Mouse (Mus musculus) naive thymus-derived CD4-positive, alpha-beta T cell, adult 2 months (primary cell): Measurements from ENCODE around the gene Prm3.
"Not testable (repeated sequence)": the region's sequence is repeated elsewhere in the genome, so short reads cannot be mapped to it uniquely, and the experiment has no call there.

Experiments used
- DNase-seq: peaks from one replicate; pipeline ENCODE4 v3.0.0-alpha.2; 2011; ENCODE audit warnings: low read depth

Gene Prm3

DNA sequence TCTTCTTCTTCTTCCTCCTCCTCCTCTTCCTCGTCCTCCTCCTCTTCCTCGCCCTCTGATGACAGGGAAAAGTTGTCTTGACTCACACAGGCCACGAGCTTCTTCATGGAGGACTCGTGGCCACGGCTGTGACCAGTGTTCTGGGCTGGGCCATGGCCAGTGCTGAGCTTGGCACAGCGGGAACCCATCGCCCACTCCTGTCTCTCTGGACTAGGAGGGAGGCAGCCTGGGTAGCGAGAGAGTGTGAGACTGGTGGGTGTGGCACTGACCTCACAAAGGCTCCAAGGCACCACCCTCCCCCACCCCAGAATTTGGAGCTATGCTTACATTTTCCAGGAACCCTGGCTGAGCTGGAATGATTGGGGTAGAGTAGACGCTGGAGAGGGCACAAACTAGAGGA is at the start of gene Prm3:
Gene Prm3 (minus strand): TSS at position 213 of the 400 bp plus-strand sequence.
- DNase-seq: no peak

DNA sequence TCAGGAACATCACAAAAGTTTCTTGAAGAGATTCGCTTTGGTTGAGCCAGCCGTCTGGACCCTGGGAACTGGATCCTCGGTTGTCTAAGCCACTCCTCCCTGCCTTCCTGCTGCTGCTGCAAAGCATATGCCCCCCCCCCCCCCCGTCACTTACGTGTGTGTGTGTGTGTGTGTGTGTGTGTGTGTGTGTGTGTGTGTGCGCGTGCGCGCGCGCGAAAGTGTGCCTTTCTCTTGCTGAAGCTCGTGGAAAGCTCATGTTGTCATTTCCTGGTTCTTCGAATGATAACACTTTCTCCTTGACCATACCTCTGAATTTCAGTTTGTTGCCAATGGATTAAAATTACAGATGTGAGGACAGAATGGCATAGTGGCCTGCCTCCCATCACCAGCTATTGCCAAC is 49.3 kb upstream of the Prm3 start:
- DNase-seq: peak; percentile 67

DNA sequence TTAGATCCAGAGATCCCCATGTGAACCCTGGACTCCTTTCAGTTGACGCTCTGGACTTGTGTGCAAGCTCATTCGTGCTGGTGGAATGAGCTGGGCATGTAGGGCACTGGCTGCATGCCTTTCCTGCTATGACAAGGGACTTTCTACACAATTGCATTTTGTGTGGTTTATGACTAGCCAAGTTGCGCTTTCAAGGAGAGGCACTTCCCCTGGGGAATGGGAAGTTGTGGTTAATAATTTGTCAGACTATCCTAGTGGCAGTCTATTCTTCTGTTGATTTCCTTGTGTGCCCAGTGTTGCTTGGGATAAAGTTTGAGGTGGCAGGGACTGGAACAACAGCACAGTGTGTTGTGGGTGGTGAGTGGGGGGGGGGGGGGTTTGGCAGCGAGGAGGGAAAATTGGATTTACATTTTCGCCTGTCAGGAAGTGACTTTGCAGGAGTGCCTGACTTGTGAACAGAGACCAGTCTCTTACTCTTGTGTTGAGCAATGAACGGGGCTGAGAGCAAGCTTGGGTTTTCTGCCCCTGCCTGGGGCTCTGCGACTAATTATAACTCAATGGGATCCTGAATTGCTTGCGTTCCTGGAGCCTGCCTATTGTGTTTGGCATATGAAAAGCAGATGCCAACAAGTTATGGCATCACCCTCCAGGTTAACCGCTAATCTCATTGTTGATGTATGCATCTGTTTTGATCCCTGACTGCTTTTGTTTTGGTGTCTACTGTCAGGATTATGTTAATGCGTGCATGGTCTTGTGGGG is 48.0 kb upstream of the Prm3 start:
- DNase-seq: peak; percentile 21

DNA sequence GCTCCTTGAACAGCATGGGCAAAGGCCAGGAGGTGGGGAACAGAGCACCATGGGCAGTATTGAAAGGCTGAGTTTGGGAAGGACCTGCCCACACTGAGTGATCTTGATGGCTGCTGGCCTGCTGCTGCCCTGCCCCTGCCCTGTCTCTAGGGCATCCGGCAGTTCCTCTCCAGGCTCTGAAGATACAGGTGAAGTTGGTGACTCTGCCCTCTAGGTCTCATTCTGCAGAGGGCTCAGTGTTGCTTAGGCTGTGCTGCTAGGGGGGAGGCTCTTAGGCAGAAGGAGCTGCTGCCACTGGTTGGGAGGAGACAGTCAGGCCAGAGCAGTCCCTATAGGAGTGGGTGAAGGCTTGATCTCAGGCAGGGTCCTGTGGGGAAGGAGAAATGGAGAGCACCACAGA is 47.2 kb upstream of the Prm3 start:
- DNase-seq: peak; percentile 43

DNA sequence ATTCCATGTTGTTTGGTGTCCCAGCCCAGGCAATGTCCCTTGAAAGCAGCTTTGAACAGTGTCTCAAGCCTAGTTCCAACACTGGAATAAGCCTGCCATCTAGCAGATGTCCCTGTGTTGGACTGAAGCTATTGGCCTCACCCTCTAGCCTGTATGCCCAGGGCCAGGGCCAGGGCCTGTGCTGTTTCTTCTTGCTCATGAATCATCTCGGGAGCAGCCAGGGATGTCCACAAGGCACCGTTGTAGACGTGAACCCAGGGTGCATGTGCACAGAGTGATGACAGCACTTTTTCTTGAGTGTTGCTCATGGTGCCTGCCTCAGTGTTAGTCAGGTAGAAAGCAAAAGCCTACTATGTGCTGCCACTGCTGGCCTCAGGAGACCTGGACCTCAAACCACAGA is 46.5 kb upstream of the Prm3 start:
- DNase-seq: no peak

DNA sequence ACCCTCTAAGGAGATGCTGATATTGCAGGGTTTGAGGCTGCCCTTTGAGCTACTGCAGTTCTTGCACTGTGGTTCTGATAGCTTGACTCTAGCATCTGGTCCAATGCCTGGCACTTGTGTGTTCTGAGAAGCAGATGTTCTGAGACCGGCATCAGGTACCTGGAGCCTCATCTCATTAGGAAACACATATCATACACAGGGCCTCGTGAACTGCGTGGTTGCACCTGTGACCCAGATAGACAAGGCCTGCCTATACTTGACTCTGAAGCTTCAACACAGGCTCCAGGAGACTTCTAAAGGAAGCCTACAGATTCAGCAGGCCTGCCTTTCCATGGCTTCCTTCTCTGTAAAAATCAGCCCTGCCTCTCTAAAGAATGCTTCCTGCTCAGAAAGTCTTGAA is 45.7 kb upstream of the Prm3 start:
- no peak for DNase-seq

DNA sequence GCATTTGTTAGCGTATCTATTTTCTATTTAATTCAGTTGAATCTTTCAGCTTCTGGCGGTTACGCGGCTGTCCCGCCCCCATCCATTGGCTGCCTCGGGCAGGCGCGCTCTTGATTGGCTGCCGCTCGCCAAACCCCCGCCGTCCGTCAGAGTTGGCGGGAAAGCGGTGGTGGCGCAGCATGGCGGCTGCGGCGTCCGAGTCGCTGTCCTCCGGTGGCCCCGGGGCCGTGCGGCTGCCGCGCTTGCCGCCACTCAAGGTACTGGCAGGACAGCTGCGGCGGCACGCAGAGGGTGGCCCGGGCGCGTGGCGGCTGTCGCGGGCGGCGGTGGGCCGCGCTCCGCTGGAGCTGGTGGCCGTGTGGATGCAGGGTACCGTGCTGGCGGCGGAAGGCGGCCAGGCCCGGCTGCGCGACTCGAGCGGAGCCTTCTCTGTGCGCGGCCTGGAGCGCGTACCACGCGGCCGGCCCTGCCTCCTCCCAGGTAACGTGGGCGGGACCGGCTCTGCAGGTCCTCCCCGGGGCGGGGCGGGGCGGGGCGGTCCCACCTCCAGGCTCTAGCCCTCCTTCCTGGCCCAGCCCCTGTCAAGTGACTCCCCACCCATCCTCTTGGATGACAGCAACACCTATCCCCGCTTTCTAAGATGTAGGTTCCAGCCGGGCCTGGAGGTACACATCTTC is 44.3 kb upstream of the Prm3 start, which contains the start of gene Rmi2:
Gene Rmi2 (plus strand): TSS at position 149 of the 677 bp plus-strand sequence.
- DNase-seq: peak; percentile 88

DNA sequence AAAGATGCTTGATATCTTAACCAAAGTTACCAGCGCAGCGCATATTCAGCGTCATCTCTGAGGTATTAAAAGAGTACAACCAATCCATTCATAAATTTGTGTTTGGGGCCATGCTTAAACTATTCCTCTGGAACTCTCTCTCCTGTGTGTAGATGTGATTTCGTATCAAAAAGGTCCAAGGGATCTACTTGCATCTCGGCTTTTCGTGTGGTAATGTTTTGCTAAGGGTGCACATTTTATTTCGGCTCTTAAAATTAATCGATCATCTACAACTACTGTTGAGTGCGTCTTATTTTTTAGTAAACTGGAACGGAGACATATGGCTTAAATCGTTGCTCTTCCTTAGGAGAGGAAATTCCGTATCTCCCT is 43.8 kb upstream of the Prm3 start:
- no peak for DNase-seq

DNA sequence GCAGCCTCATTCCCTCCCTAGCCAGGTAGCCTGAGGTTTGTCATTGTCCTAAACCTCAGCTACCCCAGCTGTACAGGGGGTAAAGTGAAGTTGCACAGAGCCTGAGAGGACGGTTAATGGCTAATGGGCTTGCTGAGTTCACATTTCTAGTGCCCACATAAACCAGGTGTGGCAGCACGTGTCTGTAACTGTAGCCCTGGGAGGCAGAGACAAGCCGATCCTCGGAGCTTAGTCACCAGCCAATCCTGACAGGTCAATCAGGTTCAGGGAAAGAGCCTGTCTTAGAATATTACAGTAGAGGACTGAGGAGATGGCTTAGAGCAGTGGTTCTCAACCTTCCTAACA is 37.7 kb upstream of the Prm3 start:
- DNase-seq: no peak

DNA sequence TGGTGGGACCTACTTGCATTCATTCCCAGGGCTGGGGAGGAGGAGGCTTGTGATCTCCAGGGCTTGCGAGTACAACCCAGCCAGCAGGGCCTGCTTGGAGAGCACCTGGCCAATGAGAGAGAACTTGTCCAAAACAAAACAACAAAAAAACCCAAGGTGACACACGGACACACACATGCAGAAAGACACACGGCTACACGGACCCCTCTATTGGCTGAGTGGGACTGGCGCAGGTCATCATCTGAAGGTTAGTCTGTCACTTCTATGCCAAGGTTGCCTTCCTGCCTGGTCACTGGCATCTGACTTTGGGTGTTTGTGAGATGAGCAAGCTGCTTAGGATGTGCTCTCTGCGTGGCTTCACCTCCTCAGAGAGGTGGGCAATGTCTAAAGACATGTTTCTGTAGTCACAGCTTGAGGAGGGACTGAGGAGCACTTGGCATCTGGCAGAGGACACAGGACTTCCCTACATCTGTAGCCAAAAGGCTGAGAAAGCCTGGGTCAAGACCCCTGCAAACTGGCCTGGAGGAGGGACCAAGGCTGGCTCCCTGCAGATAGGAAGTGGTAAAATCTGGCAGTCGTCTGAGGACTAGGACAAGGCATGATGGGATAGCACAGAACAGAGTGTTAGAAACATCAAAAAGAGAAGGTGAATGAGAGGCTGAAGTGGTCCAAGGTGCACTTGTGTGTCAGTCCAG is 37.2 kb upstream of the Prm3 start:
- no peak for DNase-seq

DNA sequence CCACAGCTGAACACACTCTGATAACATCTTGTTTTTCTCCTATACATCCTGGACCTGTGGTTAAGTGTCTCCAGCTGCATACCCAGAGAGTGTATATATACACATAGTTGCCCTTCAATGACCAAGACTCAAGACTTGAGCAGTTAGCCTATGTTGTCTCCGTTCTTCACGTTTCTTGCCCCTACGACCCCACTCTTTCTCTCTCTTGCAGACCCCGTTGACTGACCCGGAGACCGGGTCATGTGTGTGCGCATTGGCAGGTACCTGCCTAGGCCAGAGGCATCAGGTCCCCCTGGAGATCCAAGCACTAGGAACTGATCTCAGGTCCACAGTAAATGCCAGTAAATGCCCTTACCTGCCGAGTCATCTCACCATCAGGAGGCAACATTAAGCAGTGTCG is 36.6 kb upstream of the Prm3 start:
- DNase-seq: no peak

DNA sequence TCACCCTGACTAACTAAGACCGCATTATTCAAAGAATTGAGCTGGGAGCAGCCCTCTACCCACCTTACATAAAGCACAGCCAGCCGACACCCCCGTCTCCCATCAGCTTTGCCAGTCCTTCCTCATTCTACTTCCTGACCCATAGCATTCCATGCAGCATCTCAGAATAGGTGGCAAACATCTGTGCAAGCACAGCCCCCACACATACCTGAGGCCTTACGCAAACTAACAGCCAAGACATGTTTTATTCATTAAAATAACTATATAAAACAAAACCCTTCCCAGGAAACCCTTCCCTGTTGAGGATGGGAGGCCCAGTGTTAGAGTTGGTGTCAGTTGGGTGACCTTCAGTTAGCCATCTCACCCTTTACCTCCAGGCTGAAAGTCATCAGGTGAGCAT is 35.1 kb upstream of the Prm3 start:
- no peak for DNase-seq

DNA sequence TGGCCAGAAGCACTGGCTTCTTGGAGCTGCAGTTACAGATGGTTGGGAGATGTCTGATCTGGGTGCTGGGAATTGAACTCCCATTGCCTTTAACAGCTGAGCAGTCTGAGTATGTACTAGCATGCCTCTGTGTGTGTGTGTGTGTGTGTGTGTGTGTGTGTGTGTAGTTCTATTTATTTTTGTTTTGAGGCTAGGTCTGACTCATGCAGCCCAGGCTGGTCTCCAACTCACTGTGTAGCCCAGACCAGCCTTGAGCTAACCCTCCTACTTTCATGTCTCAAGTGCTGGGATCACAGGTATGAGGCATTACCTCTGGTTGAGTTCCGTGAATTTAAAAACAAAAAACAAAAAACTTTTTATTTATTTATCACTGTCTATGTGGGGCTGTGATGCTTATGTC is 33.8 kb upstream of the Prm3 start:
- no peak for DNase-seq

DNA sequence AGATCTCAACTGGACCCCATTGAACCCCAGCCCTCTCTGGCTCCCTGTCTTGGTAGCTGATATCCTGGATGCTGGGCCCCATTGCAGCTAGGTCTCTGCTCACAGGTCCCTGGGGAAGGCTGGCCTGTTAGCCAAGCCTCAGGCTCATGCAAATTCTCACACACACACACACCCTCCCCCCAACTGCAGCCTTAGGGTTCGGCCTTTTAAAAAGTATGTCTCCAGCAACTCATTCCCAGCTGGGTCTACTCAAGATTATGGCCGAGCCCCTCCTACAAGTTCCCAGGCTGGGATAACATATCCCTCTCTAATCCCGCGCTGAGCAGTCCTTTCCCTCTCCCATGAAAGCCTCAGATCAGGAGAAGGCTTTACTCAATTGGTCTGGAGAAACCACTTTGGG is 30.7 kb upstream of the Prm3 start:
- no peak for DNase-seq

DNA sequence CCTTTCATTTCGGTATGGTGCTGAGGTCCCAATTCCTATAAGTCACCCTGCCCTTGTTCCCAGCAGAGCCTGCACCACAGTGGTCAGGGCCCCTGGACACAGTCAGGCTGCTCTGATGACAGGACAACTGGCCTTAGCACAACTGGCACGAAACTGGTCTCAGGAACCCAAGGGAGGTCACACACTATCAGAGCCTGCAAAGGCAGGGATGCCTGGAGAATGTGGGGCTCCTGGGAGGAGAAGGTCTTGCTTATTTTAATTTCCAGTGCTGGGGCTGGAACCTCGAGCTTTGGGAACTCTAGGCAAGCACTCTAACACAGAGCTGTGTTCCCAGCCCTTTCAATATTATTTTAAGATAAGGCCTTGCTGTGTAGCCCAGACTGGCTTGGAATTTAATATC is 29.3 kb upstream of the Prm3 start:
- no peak for DNase-seq

DNA sequence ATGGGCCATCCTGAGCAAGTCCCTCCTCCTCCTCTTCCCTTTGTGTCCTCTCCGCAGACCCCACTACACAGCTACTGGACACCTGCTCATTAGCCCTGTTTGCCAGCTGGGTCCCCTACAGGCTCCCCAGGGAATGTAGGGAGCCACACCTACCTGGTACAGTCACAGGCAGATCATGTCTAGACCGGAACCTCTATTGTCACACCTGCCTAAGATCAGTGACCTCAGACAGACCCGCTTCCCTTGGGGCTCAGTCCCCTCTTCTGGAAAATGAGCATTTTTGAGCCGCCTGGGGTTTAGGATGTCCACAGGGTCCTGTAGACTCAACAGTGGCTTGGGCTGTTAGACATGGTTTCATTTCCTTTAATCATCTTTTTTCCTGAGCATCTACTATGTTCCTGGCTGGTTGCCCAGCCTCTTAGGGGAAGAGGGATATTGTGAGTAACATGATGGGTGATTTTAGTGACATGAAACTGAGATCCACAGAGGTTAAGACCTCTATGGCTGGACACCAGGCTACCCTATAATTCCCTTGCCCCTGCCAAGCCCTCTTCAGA is 27.9 kb upstream of the Prm3 start:
- DNase-seq: no peak

DNA sequence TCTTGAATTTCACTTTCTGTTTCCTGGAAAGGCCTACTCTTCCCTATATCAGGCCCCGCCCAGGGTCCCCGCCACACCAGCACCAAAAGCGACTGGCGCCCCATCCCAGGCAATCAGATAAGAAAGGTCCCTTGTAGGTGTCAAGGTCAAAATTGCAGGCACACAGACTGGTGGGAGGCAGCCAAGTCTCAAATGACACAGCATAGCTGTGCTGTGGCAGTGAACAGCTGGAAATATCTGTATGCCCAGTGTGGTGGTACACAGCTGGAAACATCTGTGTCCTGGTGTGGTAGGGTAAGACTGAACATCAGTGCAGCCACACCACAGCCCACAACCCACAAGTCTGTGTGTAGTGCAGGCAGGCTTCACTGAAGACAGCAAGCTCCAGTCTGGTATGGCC is 24.1 kb upstream of the Prm3 start:
- peak; percentile 33 for DNase-seq

DNA sequence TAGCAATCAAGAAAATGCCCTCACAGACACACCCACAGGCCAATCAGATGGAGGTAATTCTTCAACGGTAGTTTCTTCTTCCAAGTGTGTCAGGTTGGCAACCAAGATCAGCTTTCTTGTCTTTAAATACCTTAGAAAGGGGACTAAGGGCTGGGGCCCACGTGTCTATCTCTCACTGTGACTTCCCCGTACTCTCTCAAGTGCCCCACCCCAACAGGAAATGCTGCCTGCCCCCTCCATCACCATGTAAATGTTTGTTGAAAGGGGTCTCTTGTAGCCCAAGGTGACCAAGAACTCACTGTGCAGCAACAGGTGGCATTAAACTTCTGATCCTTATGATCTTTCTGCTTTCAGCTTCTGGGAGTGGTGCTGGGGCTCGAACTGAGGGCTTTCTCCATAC is 23.0 kb upstream of the Prm3 start:
- no peak for DNase-seq

DNA sequence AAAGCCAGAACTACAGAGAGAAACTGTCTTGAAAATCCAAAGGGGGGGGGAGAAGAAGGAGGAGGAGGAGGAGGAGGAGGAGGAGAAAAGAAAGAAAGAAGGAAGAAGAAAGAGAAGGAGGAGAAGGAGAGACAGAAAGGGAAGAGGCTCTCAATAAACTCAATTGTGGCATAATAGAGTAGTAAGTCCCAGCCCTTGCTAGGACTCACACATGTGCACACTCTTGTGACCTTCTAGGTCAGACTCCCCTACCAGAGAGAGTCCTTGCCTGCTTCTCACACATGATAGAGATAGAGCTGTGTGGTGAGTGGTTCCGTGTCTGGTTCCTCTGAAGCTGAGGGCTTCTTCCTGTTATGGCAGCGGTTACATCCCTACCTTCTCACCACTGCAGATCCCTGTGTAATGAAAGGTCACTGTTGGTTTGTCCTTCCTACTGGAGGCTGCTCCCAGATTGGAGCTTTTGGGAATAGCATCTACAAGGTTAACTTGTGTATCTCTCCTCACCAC is 22.2 kb upstream of the Prm3 start, which contains the start of gene Gm11172:
Gene Gm11172 (plus strand): TSS at position 51 of the 507 bp plus-strand sequence.
- DNase-seq: peak; percentile 51

DNA sequence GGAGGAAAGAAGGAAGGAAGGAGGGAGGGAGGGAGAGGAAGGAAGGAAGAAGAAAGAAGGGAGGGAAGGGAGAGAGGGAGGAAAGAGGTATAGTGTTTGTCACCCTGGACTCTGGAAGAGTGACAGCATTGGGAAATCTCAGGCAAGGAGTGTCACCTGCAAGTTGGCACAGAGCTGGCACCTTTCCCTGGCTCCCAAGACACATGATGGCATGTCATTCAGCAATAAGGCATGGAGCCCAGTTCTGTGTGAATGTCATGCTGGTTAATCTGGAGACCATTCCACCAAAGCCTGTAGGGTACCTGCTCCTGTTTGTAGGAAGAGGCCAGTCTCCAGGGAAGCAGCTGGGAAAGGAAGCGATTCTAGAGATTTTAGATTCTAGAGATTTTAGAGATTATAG is 19.7 kb upstream of the Prm3 start:
- no peak for DNase-seq

DNA sequence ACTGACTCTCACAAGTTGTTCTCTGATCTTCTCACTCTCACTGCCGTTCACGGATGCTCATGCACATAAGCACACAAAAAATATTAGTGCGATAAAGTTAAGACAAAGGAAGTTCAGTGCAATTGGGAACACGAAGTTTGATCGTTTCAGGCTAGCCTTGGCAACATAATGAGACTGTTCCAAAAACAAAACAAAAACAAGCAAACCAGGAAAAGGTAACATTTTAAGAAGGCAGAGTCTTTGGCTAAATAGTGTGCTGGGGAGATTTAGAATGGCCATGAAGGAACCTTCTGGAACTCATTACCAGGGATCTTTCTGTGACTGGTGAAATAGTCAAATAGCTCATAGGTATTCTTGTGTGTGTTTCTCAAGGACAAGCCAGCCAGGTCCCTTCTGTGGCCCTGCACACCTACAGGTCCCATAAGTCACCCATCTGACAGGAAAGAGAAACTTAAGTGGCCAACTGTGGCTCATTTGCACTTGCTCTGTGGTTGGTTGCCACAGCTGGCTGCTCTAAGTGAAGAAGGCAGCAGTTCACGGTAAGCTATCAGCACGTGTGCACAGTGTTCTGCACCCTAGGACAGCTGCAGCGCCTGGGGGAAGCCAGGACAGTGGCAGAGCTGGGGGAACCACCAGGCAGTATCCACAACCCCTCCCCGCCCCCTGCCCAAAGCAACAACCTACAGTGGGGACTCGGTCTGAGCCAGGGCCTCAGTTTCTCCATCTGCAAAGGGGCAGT is 15.2 kb upstream of the Prm3 start, which contains the start of gene Prm1:
Gene Prm1 (minus strand): TSS at position 51 of the 739 bp plus-strand sequence.
- DNase-seq: no peak

DNA sequence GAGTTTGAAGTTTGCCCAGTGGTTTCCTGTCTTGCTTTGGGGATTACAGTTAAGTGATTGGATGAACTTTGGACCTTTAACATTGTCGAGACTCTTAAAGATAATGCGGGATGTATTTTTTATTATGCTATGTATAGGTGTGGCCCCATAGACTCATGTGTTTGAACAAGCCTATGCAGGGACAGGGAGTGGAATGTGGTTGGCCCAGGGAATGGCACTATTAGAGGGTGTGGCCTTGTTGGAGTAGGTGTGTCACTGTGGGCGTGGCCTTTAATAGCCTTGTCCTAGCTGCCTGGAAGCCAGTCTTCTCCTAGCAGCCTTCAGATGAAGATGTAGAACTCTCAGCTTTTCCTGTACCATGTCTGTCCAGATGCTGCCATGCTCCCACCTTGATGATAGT is 11.7 kb upstream of the Prm3 start:
- not testable (repeated sequence) for DNase-seq
